Mouse (Mus musculus): ENCODE data around the gene Cgnl1. TPM values are rescaled to one million over a fixed set of nuclear protein-coding genes. Genes with fewer than 3 reads are reported as not detected.

The Cgnl1 gene
- total RNA-seq, 2 experiments from 2014 or later, result 29.6 to 35.1 TPM

DNA sequence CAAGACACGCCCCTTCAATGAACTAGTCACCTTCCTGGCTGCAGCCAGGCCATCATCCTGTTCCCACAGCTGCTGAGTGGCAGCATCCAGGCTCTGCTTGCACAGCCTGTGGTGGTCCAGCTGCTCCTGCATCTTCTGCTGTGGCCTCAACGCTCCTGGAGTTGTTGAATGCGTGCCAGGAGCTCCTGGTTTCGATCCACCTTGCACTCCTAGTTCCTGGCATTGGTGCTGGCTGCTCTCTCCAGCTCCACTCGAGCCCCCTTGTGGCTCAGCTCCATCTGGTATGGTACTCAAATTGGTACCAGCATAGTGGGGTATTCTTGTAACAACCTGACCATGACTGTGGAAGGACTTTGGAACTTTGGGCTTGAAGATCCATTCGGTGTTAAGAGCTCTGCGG is 171.5 kb downstream of the Cgnl1 start:
- intact Hi-C loops (cut with DNase I), result no loop called here

DNA sequence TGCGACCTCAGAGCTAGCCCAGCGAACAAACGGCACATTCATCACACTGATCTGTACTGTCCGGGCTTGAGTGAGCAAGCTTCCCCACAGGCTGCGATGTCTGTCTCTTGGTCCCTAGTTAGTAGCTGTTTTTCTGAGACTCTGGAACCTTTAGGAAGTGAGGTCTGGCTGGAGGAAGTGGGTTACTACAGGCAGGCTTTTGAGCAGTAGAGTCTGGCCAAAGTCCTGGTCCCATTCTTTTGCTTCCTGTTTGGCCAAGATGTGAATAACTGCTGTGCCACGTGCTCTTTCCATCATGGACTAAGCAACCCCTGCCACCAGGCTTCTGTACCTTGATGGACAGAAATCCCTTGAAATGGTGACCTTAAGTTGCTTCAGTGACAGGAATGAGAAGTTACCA is 174.5 kb downstream of the Cgnl1 start:
- no peak for DNase-seq
- intact Hi-C loops (cut with DNase I), result no loop called here

More for the DNA sequence above, 171.5 kb downstream of the Cgnl1 start:
- DNase-seq, result no peak

DNA sequence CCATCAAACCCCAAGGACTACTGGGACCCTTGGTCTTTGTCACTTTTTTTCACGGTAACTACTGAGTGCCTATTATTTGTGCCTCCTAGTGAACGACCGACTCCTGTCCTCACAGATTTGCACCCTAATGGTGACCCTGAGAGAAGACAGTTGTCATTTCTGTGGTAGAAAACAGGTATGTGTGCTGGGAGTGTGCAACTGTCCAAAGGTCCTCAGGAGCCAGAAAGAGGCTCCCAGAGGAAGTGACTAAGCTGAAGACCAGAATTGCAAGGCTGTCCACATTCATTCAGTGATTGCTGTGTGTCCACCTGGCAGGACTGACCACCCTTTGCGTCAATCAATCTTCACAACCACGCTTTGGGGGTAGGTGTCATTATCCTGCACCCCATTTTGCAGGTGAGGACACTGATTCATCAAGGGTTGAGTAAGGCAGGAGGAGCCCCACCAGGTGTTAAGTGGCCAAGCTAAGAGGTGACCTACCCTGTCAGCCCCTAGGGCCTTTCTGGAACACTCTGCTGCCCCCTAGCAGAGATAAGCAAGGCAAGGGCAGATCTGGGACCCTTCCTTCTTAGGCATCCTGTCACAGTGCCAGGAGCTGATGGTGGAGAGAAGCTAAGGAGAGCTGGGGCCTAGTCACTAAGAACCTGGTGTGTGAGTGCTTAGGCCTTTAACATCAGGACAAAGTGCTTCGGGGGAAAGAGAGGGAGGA is 178.7 kb downstream of the Cgnl1 start:
- no peak for DNase-seq
- intact Hi-C loops (cut with DNase I), result no loop called here

DNA sequence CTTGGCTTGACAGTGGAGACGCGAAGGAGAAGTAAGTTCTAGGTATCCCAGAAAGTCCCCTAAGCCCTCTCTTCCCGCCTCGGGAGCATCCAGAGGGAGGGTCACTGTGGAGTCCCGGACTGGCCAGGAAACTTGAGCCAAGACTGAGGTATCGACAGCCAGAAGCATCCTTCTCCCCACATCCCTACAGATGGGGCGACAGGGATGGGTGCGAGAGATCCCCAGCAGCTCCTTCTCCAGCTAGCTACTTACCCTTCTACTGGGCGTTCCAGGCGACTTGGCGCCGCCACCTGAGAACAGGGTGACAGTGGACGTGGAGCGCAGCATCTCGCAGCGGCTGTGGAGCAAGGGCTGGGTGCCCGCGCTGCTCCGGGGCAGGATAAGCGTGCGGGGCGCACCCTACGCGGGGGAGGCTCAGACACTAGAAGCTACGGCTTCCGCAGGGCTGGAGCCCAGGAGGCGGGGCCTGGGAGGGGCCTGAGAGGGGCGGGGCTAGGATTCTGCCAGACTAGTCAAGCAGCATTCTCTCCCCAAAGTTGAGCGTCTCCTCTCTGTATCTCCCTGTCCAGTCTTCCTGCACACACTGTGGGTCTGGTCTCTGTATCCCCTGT is 179.4 kb downstream of the Cgnl1 start, which contains the start of gene Myzap:
Gene Myzap, minus strand, starts transcription at position 423 of the 611 bp plus-strand sequence.
- peak; percentile 93 to 96 for DNase-seq
- intact Hi-C loops (cut with DNase I), result loop anchor here (2.0 kb wide), 1 partner anchor 21 kb away; no protein-coding TSS in a partner anchor

DNA sequence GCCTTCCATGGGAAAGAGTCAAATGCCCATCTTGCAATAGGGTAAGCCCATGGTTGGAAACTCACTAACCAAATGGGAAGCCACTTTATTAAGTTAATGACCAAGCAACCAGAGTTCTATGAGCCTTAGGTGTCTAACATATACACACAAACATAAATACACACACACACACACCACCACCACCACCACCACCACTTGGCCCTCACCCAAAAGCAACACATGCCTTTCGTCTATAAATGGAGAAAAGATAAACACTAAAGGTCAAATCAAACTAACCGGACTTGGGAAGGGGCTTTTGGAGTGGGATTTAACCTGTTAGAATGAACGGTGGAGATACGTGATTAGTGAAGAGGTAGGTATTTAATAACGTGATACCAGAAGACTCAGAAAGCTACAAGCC is 180.3 kb downstream of the Cgnl1 start:
- intact Hi-C loops (cut with DNase I), result loop anchor here (2.0 kb wide), 1 partner anchor 22 kb away; no protein-coding TSS in a partner anchor
- peak in 1 of 2 experiments; percentile 22 for DNase-seq

DNA sequence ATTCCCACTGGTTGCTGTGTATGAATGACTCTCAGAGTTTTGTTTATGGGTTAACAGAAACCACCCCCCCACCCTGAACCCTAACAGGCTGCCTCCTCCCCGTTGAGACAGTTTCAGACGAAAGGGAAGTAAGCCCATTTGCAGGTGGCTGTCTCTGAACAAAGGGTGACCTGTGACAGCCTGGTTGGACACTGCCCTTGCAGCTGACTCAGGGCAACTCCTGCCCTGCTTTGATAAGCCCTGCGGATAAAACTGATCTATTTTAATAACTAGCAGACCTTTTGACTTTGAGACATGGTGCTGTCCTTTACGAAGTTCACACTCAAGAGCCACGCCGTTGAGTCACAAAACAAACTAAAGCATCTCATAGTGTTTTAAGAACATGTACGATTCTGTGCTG is 181.6 kb downstream of the Cgnl1 start:
- intact Hi-C loops (cut with DNase I), result loop anchor here (2.0 kb wide), 2 partner anchors 17 to 23 kb away; no protein-coding TSS in a partner anchor
- peak in 1 of 2 experiments; percentile 35 for DNase-seq

DNA sequence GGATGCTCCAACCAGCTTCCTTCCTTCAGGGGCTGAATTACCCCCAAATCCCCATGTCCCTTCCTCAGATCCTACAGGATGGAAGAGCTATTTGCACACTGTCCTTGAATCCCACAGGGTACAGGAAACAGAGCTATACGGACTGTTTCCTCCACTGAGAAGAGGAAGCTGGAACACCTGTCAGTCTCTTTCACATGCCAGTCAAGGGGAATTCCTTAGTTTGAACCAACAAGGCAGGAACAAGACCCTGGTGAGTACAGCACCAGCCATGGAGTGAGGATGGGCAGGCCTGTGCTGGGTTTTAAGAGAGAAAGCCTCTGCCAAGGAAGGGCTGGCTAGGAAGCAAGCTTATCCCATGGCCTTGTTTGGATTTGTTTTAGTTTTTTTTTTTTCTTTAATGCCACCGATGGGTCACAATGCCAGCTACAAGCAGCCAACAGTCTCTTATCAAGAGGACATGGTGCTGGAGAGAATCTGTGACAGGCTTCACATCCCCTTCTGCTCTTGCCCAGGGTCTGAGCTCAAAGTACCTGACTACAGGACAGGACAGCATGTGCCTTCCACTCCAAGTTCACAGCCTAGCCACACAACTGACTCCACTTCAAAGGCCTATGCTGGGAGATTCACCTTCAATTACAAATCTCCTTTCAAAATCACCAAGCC is 182.3 kb downstream of the Cgnl1 start:
- peak in 1 of 2 experiments; percentile 28 for DNase-seq
- intact Hi-C loops (cut with DNase I), result loop anchor here (2.0 kb wide), 1 partner anchor 16 kb away; no protein-coding TSS in a partner anchor

DNA sequence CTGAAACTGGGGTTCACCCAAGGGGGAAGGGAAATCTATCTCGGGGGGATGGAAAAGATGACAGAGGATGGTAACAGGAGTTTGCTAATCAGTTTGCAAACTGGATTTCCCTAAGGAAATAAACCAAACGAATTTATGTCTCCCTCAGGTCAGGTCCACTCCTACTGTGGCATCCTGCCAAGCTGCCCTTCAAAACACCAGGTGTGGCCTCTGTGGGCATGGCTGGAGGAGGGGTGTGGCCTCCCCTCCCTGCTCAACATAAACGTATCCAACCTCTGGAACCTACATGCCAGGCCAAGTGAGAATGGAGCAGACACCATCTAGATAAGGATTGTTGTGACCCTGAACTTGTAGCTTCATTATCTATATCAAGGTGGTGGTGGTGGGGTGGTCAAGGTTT is 185.0 kb downstream of the Cgnl1 start:
- intact Hi-C loops (cut with DNase I), result no loop called here
- DNase-seq, result peak in 1 of 2 experiments; percentile 13

DNA sequence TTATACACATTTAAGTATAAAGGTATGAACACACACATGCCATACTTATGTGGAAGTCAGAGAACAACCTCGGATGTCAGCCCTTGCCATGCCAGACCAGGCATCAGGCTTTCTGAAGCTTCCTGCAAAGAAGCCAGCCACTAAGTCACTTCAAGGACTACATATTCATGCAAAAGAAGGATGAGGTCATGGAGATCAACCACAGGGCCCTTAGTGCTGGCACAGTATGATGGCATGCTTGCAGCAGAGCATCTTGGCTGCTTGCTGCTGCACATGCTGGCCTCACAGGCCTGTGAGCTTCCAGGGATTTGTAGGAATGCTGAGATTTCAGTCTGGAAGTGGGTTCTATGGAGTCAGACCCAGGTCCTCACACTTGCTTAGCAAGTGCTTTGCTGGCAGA is 188.6 kb downstream of the Cgnl1 start:
- DNase-seq, result no peak
- intact Hi-C loops (cut with DNase I), result no loop called here

DNA sequence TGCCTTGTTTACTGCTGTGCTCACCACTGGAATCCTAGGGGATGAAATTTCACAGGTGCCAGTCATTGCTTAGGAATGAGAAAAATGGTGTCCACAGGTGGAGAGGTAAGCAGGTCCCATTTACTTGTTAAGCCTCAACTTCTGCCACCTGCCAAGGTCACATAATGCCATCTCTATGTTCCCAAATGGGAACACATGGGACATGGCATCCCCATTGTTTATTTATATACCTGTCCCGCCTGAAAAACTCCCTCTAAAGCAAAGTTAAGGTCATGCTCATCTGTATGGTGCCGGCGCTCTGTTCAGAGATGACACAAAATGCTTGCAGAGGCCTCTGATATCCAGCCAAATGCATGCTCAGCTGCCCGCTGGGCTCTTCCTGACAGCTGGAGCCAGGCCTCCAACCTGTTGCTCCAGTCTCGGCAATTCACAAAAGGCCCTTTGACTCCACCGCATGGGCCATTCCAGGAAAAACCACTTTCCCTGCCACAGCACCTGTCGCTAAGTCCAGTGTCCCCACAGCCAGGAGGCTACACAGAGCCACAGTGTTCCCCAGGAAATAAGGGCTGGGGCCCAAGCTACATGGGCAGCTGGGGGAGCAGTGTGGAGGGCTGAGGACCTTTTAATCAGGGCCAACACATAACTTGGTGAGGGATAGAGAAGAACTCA is 192.4 kb downstream of the Cgnl1 start:
- DNase-seq, result peak in 1 of 2 experiments; percentile 29
- intact Hi-C loops (cut with DNase I), result no loop called here

Other genes with a start within 250 kb of the Cgnl1 start
- gene Myzap, start 179.2 kb downstream of the Cgnl1 start, total RNA-seq (2021), result 100 to 1,000 TPM; 341 to 359 TPM